Mouse (Mus musculus) embryonic facial prominence, embryonic 11.5 days (tissue): ENCODE measurements around the gene Fam155a. TPM values are rescaled to one million over a fixed set of nuclear protein-coding genes. Genes with fewer than 3 reads are reported as not detected.

ENCODE experiments used
- microRNA-seq: library from miRNA; unstranded; fragments of <30 nt; microRNA quantifications from one replicate; pipeline ENCODE4, GENCODE M21; 2016; ENCODE audit warnings: borderline number of aligned reads
- polyA plus RNA-seq: library from polyadenylated mRNA; unstranded; fragments of >200 nt; fragmentation: Nextera tagmentation; extraction: Ambion mirVana; gene quantifications from 2 replicates; pipeline ENCODE4 v1.2.1, GENCODE M21; 2014

The Fam155a gene
- polyA plus RNA-seq, 1 experiment from 2014 or later = 0.83 TPM

Small RNA genes within 50 kb of the gene (microRNA-seq; reads per million reads assigned to microRNA genes)
- not detected for gene Gm47312

Other genes with a start within 250 kb of the Fam155a start
- gene Gm10217, start 93.1 kb upstream of the Fam155a start, polyA plus RNA-seq = not detected in 2 replicates
- 9.2 and 9.9 TPM in 2 replicates for gene Lig4, start 206.5 kb upstream of the Fam155a start, polyA plus RNA-seq
- gene Abhd13, start 206.5 kb upstream of the Fam155a start, polyA plus RNA-seq = 22.0 and 25.6 TPM in 2 replicates
- 0.17 TPM in 1 of 2 replicates, not detected in the other for gene Tnfsf13b, start 235.3 kb upstream of the Fam155a start, polyA plus RNA-seq